Mouse (Mus musculus) heart, embryonic 10.5 days (tissue): Measurements from ENCODE around the gene Adarb1. TPM values are rescaled to one million over a fixed set of nuclear protein-coding genes. Genes with fewer than 3 reads are reported as not detected.

Experiments
- DNase-seq: peaks from one replicate; pipeline ENCODE4 v3.0.0-alpha.2; 2017; ENCODE audit warnings: low spot score
- H3K27ac ChIP-seq: fragments of 300-500 bp; sonication (generic); 2 replicates; pipeline ENCODE4 v1.5.1; 2016; ENCODE audit warnings: mild to moderate bottlenecking
- H3K27me3 ChIP-seq: fragments of 300-500 bp; sonication (generic); 2 replicates; pipeline ENCODE4 v1.6.1; 2016; ENCODE audit warnings: mild to moderate bottlenecking; ENCODE audit not compliant: poor library complexity, insufficient read depth, severe bottlenecking
- H3K36me3 ChIP-seq: fragments of 300-500 bp; sonication (generic); 2 replicates; pipeline ENCODE4 v1.6.1; 2016; ENCODE audit warnings: mild to moderate bottlenecking, moderate library complexity
- H3K4me1 ChIP-seq: fragments of 300-500 bp; sonication (generic); 2 replicates; pipeline ENCODE4 v1.6.1; 2016; ENCODE audit warnings: mild to moderate bottlenecking
- H3K4me3 ChIP-seq: fragments of 300-500 bp; sonication (generic); 2 replicates; pipeline ENCODE4 v1.5.1; 2016; ENCODE audit warnings: mild to moderate bottlenecking, moderate library complexity
- H3K9me3 ChIP-seq: fragments of 300-500 bp; sonication (generic); 2 replicates; pipeline ENCODE4 v1.6.1; 2016; ENCODE audit warnings: mild to moderate bottlenecking, moderate library complexity
- WGBS: fragments of 180-500 bp; shearing (Covaris S2); methylation state at CpG from one replicate; pipeline ENCODE4 v1.1.7; 2016; 5-methylcytosine and 5-hydroxymethylcytosine counted together
- polyA plus RNA-seq: library from polyadenylated mRNA; unstranded; fragments of >200 nt; fragmentation: Nextera tagmentation; extraction: Ambion mirVana; gene quantifications from 2 replicates; pipeline ENCODE4 v1.2.1, GENCODE M21; 2016

Gene Adarb1
- polyA plus RNA-seq, 1 experiment from 2014 or later, result 9.9 TPM

DNA sequence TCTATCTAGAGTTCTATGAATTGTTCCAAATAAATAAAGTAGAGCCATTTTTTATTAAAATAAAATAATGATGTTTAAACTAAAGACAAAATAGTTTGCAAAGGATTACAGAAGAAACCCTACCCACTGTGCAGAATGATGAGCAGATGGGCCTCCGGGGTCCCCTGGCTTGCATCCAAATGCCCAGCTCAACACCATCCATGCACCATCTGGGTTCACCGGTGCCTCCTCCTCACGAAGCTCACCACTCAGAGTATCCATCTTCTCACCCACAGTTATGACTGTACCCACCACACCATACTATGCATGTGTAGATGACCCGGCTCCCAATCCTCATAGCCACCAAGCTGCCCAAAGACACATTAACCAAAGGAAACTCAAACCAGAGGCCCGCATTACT is 18.1 kb downstream of the Adarb1 start:
- DNase-seq, result no peak
- WGBS, result 83% methylated on average over 5 of the region's 5 CpGs
- Histone ChIP-seq H3K27me3 (peaks cover 4% of the 10 kb centered on the region; the same call in 1 of the 2 replicates), H3K9me3 (no peaks in the 10 kb centered on the region), H3K36me3 (no peaks in the 10 kb centered on the region), H3K4me1 (peaks cover 31% of the 10 kb centered on the region), H3K27ac (no peak overlapping the region), H3K4me3 (no peak overlapping the region)

DNA sequence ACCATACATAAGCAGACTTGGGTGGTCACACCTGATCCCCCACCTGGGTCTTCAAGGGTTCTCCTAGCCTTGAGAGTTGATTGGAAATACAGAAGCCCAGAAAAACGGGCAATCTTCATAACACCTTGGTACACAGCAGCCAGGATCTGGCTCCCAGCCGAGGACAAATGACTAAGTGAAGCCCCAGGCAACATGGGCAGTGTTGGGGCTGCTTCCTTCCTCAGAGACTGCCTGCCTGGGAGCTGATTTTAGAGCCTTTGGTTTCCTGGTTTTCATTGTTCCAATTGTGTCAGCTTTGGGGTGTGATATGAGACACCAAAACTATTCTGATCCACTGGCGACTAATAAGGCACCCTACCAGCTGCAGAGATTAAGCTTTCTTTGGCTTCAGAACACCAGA is 20.0 kb downstream of the Adarb1 start:
- Histone ChIP-seq H3K4me3 (no peak overlapping the region), H3K4me1 (peaks cover 24% of the 10 kb centered on the region), H3K9me3 (no peaks in the 10 kb centered on the region), H3K27ac (no peak overlapping the region; the same call in 1 of the 2 replicates), H3K36me3 (no peaks in the 10 kb centered on the region), H3K27me3 (peaks cover 4% of the 10 kb centered on the region; the same call in 1 of the 2 replicates)
- whole genome bisulfite sequencing, result 62% methylated on average over 3 of the region's 3 CpGs
- DNase-seq, result no peak

DNA sequence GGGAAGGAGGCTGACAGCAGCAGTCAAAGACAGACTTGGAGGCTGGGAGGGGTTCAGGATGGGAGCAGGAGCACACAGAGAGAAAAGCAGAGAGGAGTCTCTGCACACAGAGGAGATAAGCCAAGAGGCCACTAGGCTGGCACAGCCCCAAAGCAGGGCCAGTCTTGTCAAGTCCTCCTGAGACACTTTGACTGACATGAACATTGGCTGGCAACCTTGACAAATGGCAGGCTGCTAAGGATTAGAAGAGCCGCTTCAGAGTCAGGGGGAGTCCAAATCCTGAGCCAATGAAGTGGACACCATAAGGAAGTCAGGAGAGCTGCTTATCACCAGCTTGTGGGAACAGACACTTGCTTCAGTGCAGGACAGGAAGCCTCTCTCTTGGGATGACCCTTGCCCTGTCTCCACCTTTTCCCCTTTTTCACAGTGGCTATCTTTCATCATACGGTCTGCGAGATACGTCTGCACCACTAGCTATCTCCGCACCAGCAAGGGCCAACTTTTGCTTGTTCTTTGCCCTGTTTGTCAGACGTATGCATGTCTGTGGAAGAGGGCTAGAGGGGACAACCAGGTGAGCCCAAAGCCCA is 20.9 kb downstream of the Adarb1 start:
- 37% methylated on average over 6 of the region's 6 CpGs for WGBS
- H3K4me1 ChIP-seq, result peaks cover 23% of the 10 kb centered on the region
- H3K27me3 ChIP-seq, result peaks cover 2% of the 10 kb centered on the region; the same call in 1 of the 2 replicates
- H3K9me3 ChIP-seq, result no peaks in the 10 kb centered on the region
- no peaks in the 10 kb centered on the region for H3K36me3 ChIP-seq
- 0 out of 2 replicates have a peak overlapping the region, but pooled peaks have one; percentile 56 for H3K27ac ChIP-seq
- no peak overlapping the region for H3K4me3 ChIP-seq
- DNase-seq, result no peak

- H3K27me3 ChIP-seq, result no peaks in the 10 kb centered on the region; the same call in 1 of the 2 replicates
- H3K27ac ChIP-seq, result no peak overlapping the region
- no peak for DNase-seq
- H3K36me3 ChIP-seq, result no peaks in the 10 kb centered on the region
- H3K9me3 ChIP-seq, result no peaks in the 10 kb centered on the region
- WGBS, result 77% methylated on average over 1 of the region's 1 CpGs
- peaks cover 23% of the 10 kb centered on the region for H3K4me1 ChIP-seq
- H3K4me3 ChIP-seq, result no peak overlapping the region
Observed at GRCm38 (mm10) chr10:77396015-77396414, 22.1 kb downstream of the Adarb1 start.

GRCm38 (mm10) chr10:77391072-77391471 is 27.0 kb downstream of the Adarb1 start:
- WGBS, result 84% methylated on average over 6 of the region's 6 CpGs
- no peak for DNase-seq

DNA sequence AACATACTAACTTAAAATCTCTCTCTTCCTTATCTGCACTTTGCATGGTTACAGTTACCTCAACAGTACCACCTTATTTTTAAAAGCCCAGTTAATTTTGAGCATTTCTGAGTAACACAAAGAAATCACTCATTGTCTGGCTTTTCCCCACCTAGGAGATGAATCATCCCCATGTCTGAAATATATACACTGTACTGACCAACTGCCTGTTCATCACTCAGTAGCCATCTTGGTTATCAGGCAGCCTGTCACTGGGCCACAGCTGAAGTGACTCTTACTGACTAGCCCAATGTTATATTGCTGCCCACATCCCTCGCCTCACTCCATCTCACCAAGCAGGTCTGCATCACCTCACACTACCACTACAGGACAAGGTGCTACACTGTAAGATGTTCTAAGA is 30.5 kb downstream of the Adarb1 start:
- no peak for DNase-seq
- no peaks in the 10 kb centered on the region for H3K27me3 ChIP-seq
- 74% methylated on average over 1 of the region's 1 CpGs for WGBS
- H3K27ac ChIP-seq, result no peak overlapping the region
- no peak overlapping the region for H3K4me3 ChIP-seq
- no peaks in the 10 kb centered on the region for H3K9me3 ChIP-seq
- H3K36me3 ChIP-seq, result no peaks in the 10 kb centered on the region
- no peaks in the 10 kb centered on the region for H3K4me1 ChIP-seq

More at GRCm38 (mm10) chr10:77391072-77391471, 27.0 kb downstream of the Adarb1 start:
- H3K4me1 ChIP-seq, result peaks cover 1% of the 10 kb centered on the region; the same call in 1 of the 2 replicates
- H3K36me3 ChIP-seq, result no peaks in the 10 kb centered on the region
- H3K9me3 ChIP-seq, result no peaks in the 10 kb centered on the region
- H3K27ac ChIP-seq, result no peak overlapping the region
- H3K27me3 ChIP-seq, result no peaks in the 10 kb centered on the region; the same call in 1 of the 2 replicates
- H3K4me3 ChIP-seq, result no peak overlapping the region

- Histone ChIP-seq H3K27me3 (no peaks in the 10 kb centered on the region), H3K36me3 (no peaks in the 10 kb centered on the region), H3K4me3 (no peak overlapping the region), H3K27ac (no peak overlapping the region), H3K9me3 (no peaks in the 10 kb centered on the region), H3K4me1 (peaks cover 7% of the 10 kb centered on the region)
- no peak for DNase-seq
- 75% methylated on average over 4 of the region's 4 CpGs for WGBS
Observed at GRCm38 (mm10) chr10:77385731-77386130, 32.3 kb downstream of the Adarb1 start.

GRCm38 (mm10) chr10:77383045-77383444 is 35.0 kb downstream of the Adarb1 start:
- Histone ChIP-seq H3K4me1 (peaks cover 12% of the 10 kb centered on the region), H3K9me3 (no peaks in the 10 kb centered on the region), H3K27me3 (no peaks in the 10 kb centered on the region), H3K4me3 (no peak overlapping the region), H3K36me3 (no peaks in the 10 kb centered on the region), H3K27ac (no peak overlapping the region)
- no peak for DNase-seq
- WGBS, result 86% methylated on average over 8 of the region's 8 CpGs

DNA sequence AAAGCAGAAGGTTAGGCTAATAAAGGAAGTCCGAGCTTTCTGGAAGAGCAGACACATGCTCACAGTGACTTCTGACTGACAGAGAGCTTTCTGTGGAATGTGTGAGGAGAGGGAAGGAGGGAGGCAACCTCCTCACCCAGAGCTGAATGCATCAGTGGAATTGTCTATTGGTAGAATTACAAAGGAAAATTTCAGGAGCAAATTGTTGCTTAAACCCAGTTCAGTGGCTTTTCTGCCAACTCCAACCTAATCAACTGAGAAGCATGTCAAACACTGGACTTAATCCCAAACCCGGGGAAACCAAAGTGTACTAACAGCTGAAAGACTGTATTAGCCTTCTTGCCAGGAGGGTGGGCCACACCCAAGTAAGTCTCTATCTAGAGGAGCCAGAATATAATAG is 36.9 kb downstream of the Adarb1 start:
- H3K9me3 ChIP-seq, result no peaks in the 10 kb centered on the region
- no peaks in the 10 kb centered on the region for H3K36me3 ChIP-seq
- 54% methylated on average over 2 of the region's 2 CpGs for WGBS
- peaks cover 12% of the 10 kb centered on the region for H3K4me1 ChIP-seq
- peak overlapping the region; percentile 36; the same call in 1 of the 2 replicates for H3K27ac ChIP-seq
- no peak for DNase-seq
- no peaks in the 10 kb centered on the region for H3K27me3 ChIP-seq
- H3K4me3 ChIP-seq, result no peak overlapping the region

DNA sequence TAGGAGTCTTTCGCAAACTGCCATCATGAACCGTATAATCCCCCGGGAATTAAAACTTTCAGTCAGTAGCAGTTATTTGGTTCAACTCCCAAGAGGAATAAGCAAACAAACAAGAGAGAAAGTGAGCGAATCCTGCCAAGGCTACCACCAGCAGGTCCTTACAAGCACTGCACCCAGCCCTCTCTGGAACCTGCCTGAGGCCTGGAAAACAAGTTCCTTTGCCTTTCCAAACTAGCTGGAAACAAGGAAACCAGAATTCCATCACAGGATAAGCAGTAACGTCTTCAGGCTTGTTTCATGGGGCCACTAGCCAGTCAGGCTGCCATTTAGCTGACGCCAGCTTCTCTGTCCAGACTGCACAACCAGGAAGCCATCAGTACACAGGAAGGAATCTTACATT is 37.4 kb downstream of the Adarb1 start:
- peak overlapping the region; percentile 36; the same call in 1 of the 2 replicates for H3K27ac ChIP-seq
- DNase-seq, result no peak
- WGBS, result 71% methylated on average over 6 of the region's 6 CpGs

DNA sequence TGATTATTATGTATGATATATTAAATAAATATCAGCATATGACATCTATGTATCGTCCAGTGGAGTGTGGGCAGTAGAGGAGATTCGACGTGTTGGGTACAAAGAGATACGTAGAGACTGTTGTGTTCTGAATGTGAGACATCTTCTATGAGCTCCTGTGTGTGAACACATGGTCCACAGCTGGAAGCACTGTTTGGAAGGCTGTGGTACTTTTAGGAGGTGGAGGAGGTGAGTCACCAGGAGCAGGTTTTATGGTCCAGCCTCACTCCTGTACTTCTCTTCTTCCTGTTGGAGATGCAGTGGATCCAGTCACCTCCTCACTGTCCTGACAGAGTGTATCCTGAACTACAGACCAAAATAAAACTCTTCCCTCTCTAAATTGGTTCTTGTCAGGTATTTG is 38.9 kb downstream of the Adarb1 start:
- H3K4me1 ChIP-seq, result peaks cover 17% of the 10 kb centered on the region
- no peaks in the 10 kb centered on the region for H3K36me3 ChIP-seq
- no peak overlapping the region for H3K27ac ChIP-seq
- DNase-seq, result no peak
- no peak overlapping the region for H3K4me3 ChIP-seq
- WGBS, result 89% methylated on average over 4 of the region's 4 CpGs
- H3K9me3 ChIP-seq, result no peaks in the 10 kb centered on the region
- no peaks in the 10 kb centered on the region for H3K27me3 ChIP-seq

More for the DNA sequence above, 37.4 kb downstream of the Adarb1 start:
- H3K27me3 ChIP-seq, result no peaks in the 10 kb centered on the region
- no peaks in the 10 kb centered on the region for H3K36me3 ChIP-seq
- H3K4me3 ChIP-seq, result no peak overlapping the region
- H3K4me1 ChIP-seq, result peaks cover 17% of the 10 kb centered on the region
- H3K9me3 ChIP-seq, result no peaks in the 10 kb centered on the region

DNA sequence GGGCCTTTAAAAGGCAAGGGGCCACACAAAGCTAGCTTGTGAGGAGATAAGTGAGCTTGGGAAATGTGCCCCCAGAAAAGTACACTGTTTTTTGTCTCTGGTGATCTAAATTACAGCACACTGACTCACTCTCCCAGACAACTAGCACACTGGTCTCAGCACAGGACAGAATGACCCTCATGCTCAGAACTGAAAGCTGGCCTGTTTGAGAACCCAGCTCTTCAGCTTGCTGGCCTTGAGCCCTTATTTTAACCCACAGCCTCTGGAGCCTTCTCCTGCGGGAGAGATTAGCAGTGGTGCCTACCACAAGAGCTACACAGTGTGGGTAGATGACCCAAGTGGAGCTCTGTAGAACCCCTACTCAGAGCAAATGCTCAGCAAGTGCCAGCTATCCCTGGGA is 42.0 kb downstream of the Adarb1 start:
- 66% methylated on average over 1 of the region's 1 CpGs for WGBS
- no peak overlapping the region for H3K4me3 ChIP-seq
- peaks cover 25% of the 10 kb centered on the region for H3K4me1 ChIP-seq
- no peak for DNase-seq
- H3K36me3 ChIP-seq, result no peaks in the 10 kb centered on the region
- H3K27ac ChIP-seq, result no peak overlapping the region
- no peaks in the 10 kb centered on the region for H3K27me3 ChIP-seq
- H3K9me3 ChIP-seq, result no peaks in the 10 kb centered on the region

- H3K27ac ChIP-seq, result no peak overlapping the region
- WGBS, result 82% methylated on average over 1 of the region's 1 CpGs
- H3K27me3 ChIP-seq, result no peaks in the 10 kb centered on the region
- H3K36me3 ChIP-seq, result no peaks in the 10 kb centered on the region
- no peak overlapping the region for H3K4me3 ChIP-seq
- no peaks in the 10 kb centered on the region for H3K9me3 ChIP-seq
- DNase-seq, result no peak
- peaks cover 18% of the 10 kb centered on the region; the same call in 1 of the 2 replicates for H3K4me1 ChIP-seq
Observed at GRCm38 (mm10) chr10:77374948-77375347, 43.1 kb downstream of the Adarb1 start.

DNA sequence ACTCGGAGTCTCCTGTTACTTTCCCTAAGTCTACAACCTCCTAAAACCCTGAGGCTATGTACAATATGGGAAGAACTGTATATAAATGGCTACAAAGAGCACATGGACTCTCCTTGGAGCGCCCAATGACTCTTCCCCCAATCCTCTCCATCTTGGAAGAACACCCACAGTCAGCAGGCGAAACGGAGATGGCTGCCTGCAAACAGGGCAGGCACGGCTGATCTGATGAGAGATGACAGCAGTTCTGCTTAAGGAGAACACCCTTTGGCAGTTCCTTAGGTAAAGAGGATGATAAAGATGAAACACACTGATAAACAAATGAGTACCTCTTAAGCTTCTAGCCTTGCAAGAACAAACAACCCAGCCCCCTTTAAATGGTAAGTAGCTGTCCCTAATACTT is 43.7 kb downstream of the Adarb1 start:
- WGBS, result 86% methylated on average over 5 of the region's 5 CpGs
- peaks cover 22% of the 10 kb centered on the region for H3K4me1 ChIP-seq
- DNase-seq, result no peak
- no peaks in the 10 kb centered on the region for H3K36me3 ChIP-seq
- no peak overlapping the region for H3K27ac ChIP-seq
- H3K27me3 ChIP-seq, result no peaks in the 10 kb centered on the region
- no peak overlapping the region for H3K4me3 ChIP-seq
- H3K9me3 ChIP-seq, result no peaks in the 10 kb centered on the region
